Comparison of ENCODE assay signal across 8 mouse cellular contexts in genomic region chr15:83112898-83113297, GRCm38 (mm10). TPM values are rescaled to one million over a fixed set of nuclear protein-coding genes. Genes with fewer than 3 reads are reported as not detected.
DNase-seq lines count a peak whose midpoint lies in the region; ATAC-seq lines count a peak whose summit lies in the region.

No protein-coding gene starts in this region.

- peak; percentile 65 for ATAC-seq in hindbrain, embryonic 13.5 days (ENCODE audit: low FRiP score)
- peak; percentile 86 for ATAC-seq in megakaryocyte, adult 5-6 weeks (ENCODE audit: poor library complexity, severe bottlenecking)
- no peak for ATAC-seq in erythroblast, adult 5-6 weeks (replicated peaks; ENCODE audit: low FRiP score, poor library complexity, severe bottlenecking)

- no peaks in the 10 kb centered on the region for H3K9me3 ChIP-seq in hindbrain, embryonic 13.5 days

- no peaks in the 10 kb centered on the region for H3K27me3 ChIP-seq in hindbrain, embryonic 13.5 days

- H3K4me1 ChIP-seq in hindbrain, embryonic 13.5 days (replicated peaks), result peaks cover 27% of the 10 kb centered on the region

- no peak overlapping the region for H3K27ac ChIP-seq in hindbrain, embryonic 13.5 days

- no peak overlapping the region for H3K9ac ChIP-seq in hindbrain, embryonic 13.5 days

- no peak overlapping the region for H3K4me3 ChIP-seq in hindbrain, embryonic 13.5 days

- DNase-seq in NIH3T3 (ENCODE audit: low read depth), result peak; percentile 69
- DNase-seq in cerebellum, postnatal 10 days, result peak; percentile 87 to 89
- DNase-seq in gastrocnemius, adult 18-20 months (ENCODE audit: low spot score), result peak; percentile 71
- peak; percentile 53 to 64 for DNase-seq in layer of hippocampus, postnatal 36 days
- DNase-seq in right cerebral cortex, adult 18-20 months, result peak; percentile 70

- peaks cover 31% of the 10 kb centered on the region for H3K36me3 ChIP-seq in hindbrain, embryonic 13.5 days

- WGBS in hindbrain, embryonic 13.5 days, result 13% methylated on average over 9 of the region's 11 CpGs

- no peak overlapping the region for H3K4me2 ChIP-seq in hindbrain, embryonic 13.5 days

RNA-seq across cellular contexts. Expression of gene Rrp7a, which starts 9.7 kb away (rescaled TPM):
- 10 to 100 TPM; 37.4 to 46.5 TPM for total RNA-seq in gastrocnemius, adult 18-20 months (2021)
- polyA plus RNA-seq in hindbrain, embryonic 13.5 days (2015; fragmentation: Nextera tagmentation; extraction: Ambion mirVana), result 72.7 and 74.8 TPM in 2 replicates
- 100 to 1,000 TPM; 150 to 152 TPM for total RNA-seq in layer of hippocampus, postnatal 36 days (2021)
- 17.5 and 21.2 TPM in 2 replicates for total RNA-seq in megakaryocyte, adult 5-6 weeks (2015)
- total RNA-seq in megakaryocyte, adult 5-6 weeks (2017), result 50.8 and 57.9 TPM in 2 replicates
- total RNA-seq in erythroblast, adult 5-6 weeks (2015; ENCODE audit: low replicate concordance), result 3.3 and 13.0 TPM in 2 replicates
- total RNA-seq in erythroblast, adult 5-6 weeks (2017; ENCODE audit: low replicate concordance), result 9.1 and 30.8 TPM in 2 replicates

RNA-seq across cellular contexts. Expression of gene Serhl, which starts 23.6 kb away (rescaled TPM):
- total RNA-seq in gastrocnemius, adult 18-20 months (2021), result 10 to 100 TPM; 26.9 to 33.9 TPM
- 30.8 and 32.4 TPM in 2 replicates for polyA plus RNA-seq in hindbrain, embryonic 13.5 days (2015; fragmentation: Nextera tagmentation; extraction: Ambion mirVana)
- 10 to 100 TPM in 1 of 2 experiments, 1 to 10 TPM in 1; 9.3 to 10.1 TPM for total RNA-seq in layer of hippocampus, postnatal 36 days (2021)
- total RNA-seq in megakaryocyte, adult 5-6 weeks (2015), result 36.6 and 46.4 TPM in 2 replicates
- total RNA-seq in megakaryocyte, adult 5-6 weeks (2017), result 27.0 and 34.6 TPM in 2 replicates
- 14.2 and 18.3 TPM in 2 replicates for total RNA-seq in erythroblast, adult 5-6 weeks (2015; ENCODE audit: low replicate concordance)
- total RNA-seq in erythroblast, adult 5-6 weeks (2017; ENCODE audit: low replicate concordance), result 7.0 and 19.4 TPM in 2 replicates

RNA-seq across cellular contexts. Expression of gene Poldip3, which starts 36.3 kb away (rescaled TPM):
- total RNA-seq in gastrocnemius, adult 18-20 months (2021), result 10 to 100 TPM; 15.7 to 17.1 TPM
- 144 and 146 TPM in 2 replicates for polyA plus RNA-seq in hindbrain, embryonic 13.5 days (2015; fragmentation: Nextera tagmentation; extraction: Ambion mirVana)
- 10 to 100 TPM; 81.4 to 92.1 TPM for total RNA-seq in layer of hippocampus, postnatal 36 days (2021)
- total RNA-seq in megakaryocyte, adult 5-6 weeks (2015), result 41.5 and 45.2 TPM in 2 replicates
- 96.6 and 118 TPM in 2 replicates for total RNA-seq in megakaryocyte, adult 5-6 weeks (2017)
- total RNA-seq in erythroblast, adult 5-6 weeks (2015; ENCODE audit: low replicate concordance), result 27.4 and 35.7 TPM in 2 replicates
- 52.5 and 62.3 TPM in 2 replicates for total RNA-seq in erythroblast, adult 5-6 weeks (2017; ENCODE audit: low replicate concordance)

RNA-seq across cellular contexts. Expression of gene Cyb5r3, which starts 59.5 kb away (rescaled TPM):
- 10 to 100 TPM; 40.3 to 50.1 TPM for total RNA-seq in gastrocnemius, adult 18-20 months (2021)
- polyA plus RNA-seq in hindbrain, embryonic 13.5 days (2015; fragmentation: Nextera tagmentation; extraction: Ambion mirVana), result 117 and 134 TPM in 2 replicates
- 10 to 100 TPM; 59.0 to 60.0 TPM for total RNA-seq in layer of hippocampus, postnatal 36 days (2021)
- 42.8 and 44.7 TPM in 2 replicates for total RNA-seq in megakaryocyte, adult 5-6 weeks (2015)
- total RNA-seq in megakaryocyte, adult 5-6 weeks (2017), result 21.0 and 24.5 TPM in 2 replicates
- total RNA-seq in erythroblast, adult 5-6 weeks (2015; ENCODE audit: low replicate concordance), result 71.7 and 84.2 TPM in 2 replicates
- 40.7 and 52.0 TPM in 2 replicates for total RNA-seq in erythroblast, adult 5-6 weeks (2017; ENCODE audit: low replicate concordance)
